In genomic region chr3:126632580-126632979, GRCm38 (mm10) we compare ENCODE assay signal across 22 mouse cellular contexts. TPM values are rescaled to one million over a fixed set of nuclear protein-coding genes. Genes with fewer than 3 reads are reported as not detected.
DNase-seq lines count a peak whose midpoint lies in the region; ATAC-seq lines count a peak whose summit lies in the region.
"Had no signal": no experiment of that assay in that cellular context is flagged by ENCODE, and none has a peak within 500 bp of the region (broad histone marks: within the 10 kb centered on the region; RNA-seq: fewer than 3 reads in every experiment).

No protein-coding gene starts in this region.

- DNase-seq in cerebellum, postnatal 4 days (ENCODE audit: low spot score in 2 of 2) = no peak
- peak; percentile 84 for DNase-seq in cerebellum, adult 11-12 months
- peak; percentile 86 for DNase-seq in cerebellum, adult 9-11 months
- peak; percentile 61 for DNase-seq in retina, embryonic 14.5 days (ENCODE audit: low spot score)
- DNase-seq in spleen, postnatal 10 days (ENCODE audit: low spot score in 2 of 2) = no peak
- DNase-seq in gastrocnemius, postnatal 14 days = no peak
- DNase-seq in urinary bladder, postnatal 36 days (ENCODE audit: low spot score in 2 of 2) = no peak
- DNase-seq: adrenal gland, adult 8-10 months; gastrocnemius, postnatal 10 days; heart, postnatal 14 days; kidney, adult 8-10 months; layer of hippocampus, postnatal 36 days; liver; lung, adult 2 months; lung, postnatal 10 days; thymus, postnatal 4 days had no signal

- peak; percentile 92 for ATAC-seq in cerebellum, adult (ENCODE audit: insufficient number of reproducible peaks, low FRiP score, low TSS enrichment)
- ATAC-seq: activated CD4-positive, CD25-positive, alpha-beta regulatory T cell, adult 4 months; forebrain, embryonic 13.5 days; hindbrain, postnatal 0 days; intestine, embryonic 15.5 days; midbrain, embryonic 15.5 days had no signal

- intact Hi-C loops in gastrocnemius, postnatal 14 days (cut with DNase I; ENCODE audit: low total_unique reads) = no loop called here

RNA-seq across cellular contexts. Expression of gene Camk2d, which starts 36.5 kb away (rescaled TPM):
- 10 to 100 TPM; 84.5 to 99.0 TPM for total RNA-seq in gastrocnemius, postnatal 14 days (2021)

Comparison
In these comparisons a context has a peak if more than half of its experiments do, and no peak if none do; other contexts are left out.
1. DNase-seq: peak in cerebellum, adult 11-12 months (single experiment), cerebellum, adult 9-11 months (single experiment) and retina, embryonic 14.5 days (single experiment); none in cerebellum, postnatal 4 days (0 of 2), spleen, postnatal 10 days (0 of 2), gastrocnemius, postnatal 14 days (single experiment) and urinary bladder, postnatal 36 days (0 of 2).